Mouse (Mus musculus): ENCODE results near the gene Gm21915. TPM values are rescaled to one million over a fixed set of nuclear protein-coding genes. Genes with fewer than 3 reads are reported as not detected.

The Gm21915 gene
- polyA plus RNA-seq, 1 experiment = not detected

- peak overlapping the region; percentile 69 for H3K4me3 ChIP-seq (ENCODE audit: insufficient read depth, low read depth, low read length)
- WGBS = under 1% methylated on average over 23 of the region's 23 CpGs
- H3K4me1 ChIP-seq (ENCODE audit: control insufficient read depth, insufficient read depth, low read length) = peaks cover 16% of the 10 kb centered on the region; the same call in 1 of the 2 replicates
- TF ChIP-seq CTCF (IDR thresholded peaks at IDR 0.05; ENCODE audit: insufficient read depth, low read depth, low read length) = no peak
- no peak for TF ChIP-seq POLR2A (IDR thresholded peaks at IDR 0.05; ENCODE audit: insufficient read depth, low read depth, low read length)
- peak overlapping the region; percentile 19 for H3K27ac ChIP-seq (ENCODE audit: insufficient read depth, low read depth, low read length)
These were observed 16.0 kb downstream of the Gm21915 start for GRCm38 (mm10) chr9:40686421-40686899.

- 65% methylated on average over 5 of the region's 5 CpGs for WGBS
- TF ChIP-seq CTCF (IDR thresholded peaks at IDR 0.05; ENCODE audit: insufficient read depth, low read depth, low read length) = no peak
- no peak for TF ChIP-seq POLR2A (IDR thresholded peaks at IDR 0.05; ENCODE audit: insufficient read depth, low read depth, low read length)
- Histone ChIP-seq H3K27ac (ENCODE audit: insufficient read depth, low read depth, low read length) (no peak overlapping the region), H3K4me1 (ENCODE audit: control insufficient read depth, insufficient read depth, low read length) (peaks cover 16% of the 10 kb centered on the region; the same call in 1 of the 2 replicates), H3K4me3 (ENCODE audit: insufficient read depth, low read depth, low read length) (peak overlapping the region; percentile 69)
These were observed 16.6 kb downstream of the Gm21915 start for GRCm38 (mm10) chr9:40687053-40687452.

GRCm38 (mm10) chr9:40687553-40687952 lies 17.1 kb downstream of the Gm21915 start:
- no peak for TF ChIP-seq POLR2A (IDR thresholded peaks at IDR 0.05; ENCODE audit: insufficient read depth, low read depth, low read length)
- no peak for TF ChIP-seq CTCF (IDR thresholded peaks at IDR 0.05; ENCODE audit: insufficient read depth, low read depth, low read length)
- no peak overlapping the region for H3K27ac ChIP-seq (ENCODE audit: insufficient read depth, low read depth, low read length)
- H3K4me1 ChIP-seq (ENCODE audit: control insufficient read depth, insufficient read depth, low read length) = peaks cover 16% of the 10 kb centered on the region; the same call in 1 of the 2 replicates
- 42% methylated on average over 3 of the region's 3 CpGs for WGBS
- no peak overlapping the region; the same call in 1 of the 2 replicates for H3K4me3 ChIP-seq (ENCODE audit: insufficient read depth, low read depth, low read length)

GRCm38 (mm10) chr9:40690511-40690910 lies 20.1 kb downstream of the Gm21915 start:
- TF ChIP-seq POLR2A (IDR thresholded peaks at IDR 0.05; ENCODE audit: insufficient read depth, low read depth, low read length) = no peak
- no peak for TF ChIP-seq CTCF (IDR thresholded peaks at IDR 0.05; ENCODE audit: insufficient read depth, low read depth, low read length)
- no peak overlapping the region for H3K4me3 ChIP-seq (ENCODE audit: insufficient read depth, low read depth, low read length)
- no peak overlapping the region for H3K27ac ChIP-seq (ENCODE audit: insufficient read depth, low read depth, low read length)
- WGBS = 79% methylated on average over 7 of the region's 7 CpGs
- peaks cover 19% of the 10 kb centered on the region; the same call in 1 of the 2 replicates for H3K4me1 ChIP-seq (ENCODE audit: control insufficient read depth, insufficient read depth, low read length)

- no peak overlapping the region for H3K27ac ChIP-seq (ENCODE audit: insufficient read depth, low read depth, low read length)
- WGBS = 63% methylated on average over 3 of the region's 3 CpGs
- H3K4me3 ChIP-seq (ENCODE audit: insufficient read depth, low read depth, low read length) = no peak overlapping the region
- TF ChIP-seq POLR2A (IDR thresholded peaks at IDR 0.05; ENCODE audit: insufficient read depth, low read depth, low read length) = no peak
- no peak for TF ChIP-seq CTCF (IDR thresholded peaks at IDR 0.05; ENCODE audit: insufficient read depth, low read depth, low read length)
- 0 out of 2 replicates have a peak, but pooled peaks cover 2% of the 10 kb centered on the region for H3K4me1 ChIP-seq (ENCODE audit: control insufficient read depth, insufficient read depth, low read length)
These were observed 22.6 kb downstream of the Gm21915 start for GRCm38 (mm10) chr9:40693026-40693425.

GRCm38 (mm10) chr9:40693768-40694167 lies 23.4 kb downstream of the Gm21915 start:
- Histone ChIP-seq H3K4me3 (ENCODE audit: insufficient read depth, low read depth, low read length) (no peak overlapping the region), H3K4me1 (ENCODE audit: control insufficient read depth, insufficient read depth, low read length) (peaks cover 2% of the 10 kb centered on the region; the same call in 1 of the 2 replicates), H3K27ac (ENCODE audit: insufficient read depth, low read depth, low read length) (no peak overlapping the region)
- TF ChIP-seq POLR2A (IDR thresholded peaks at IDR 0.05; ENCODE audit: insufficient read depth, low read depth, low read length) (no peak), CTCF (IDR thresholded peaks at IDR 0.05; ENCODE audit: insufficient read depth, low read depth, low read length) (no peak)
- WGBS = 61% methylated on average over 5 of the region's 5 CpGs

- WGBS = 81% methylated on average over 12 of the region's 12 CpGs
- TF ChIP-seq CTCF (IDR thresholded peaks at IDR 0.05; ENCODE audit: insufficient read depth, low read depth, low read length) (no peak), POLR2A (IDR thresholded peaks at IDR 0.05; ENCODE audit: insufficient read depth, low read depth, low read length) (no peak)
- peaks cover 6% of the 10 kb centered on the region for H3K4me1 ChIP-seq (ENCODE audit: control insufficient read depth, insufficient read depth, low read length)
- no peak overlapping the region for H3K27ac ChIP-seq (ENCODE audit: insufficient read depth, low read depth, low read length)
- H3K4me3 ChIP-seq (ENCODE audit: insufficient read depth, low read depth, low read length) = no peak overlapping the region
These were observed 23.9 kb downstream of the Gm21915 start for GRCm38 (mm10) chr9:40694284-40694683.

- no peak overlapping the region for H3K27ac ChIP-seq (ENCODE audit: insufficient read depth, low read depth, low read length)
- TF ChIP-seq POLR2A (IDR thresholded peaks at IDR 0.05; ENCODE audit: insufficient read depth, low read depth, low read length) (no peak), CTCF (IDR thresholded peaks at IDR 0.05; ENCODE audit: insufficient read depth, low read depth, low read length) (no peak)
- WGBS = 89% methylated on average over 4 of the region's 4 CpGs
- no peak overlapping the region for H3K4me3 ChIP-seq (ENCODE audit: insufficient read depth, low read depth, low read length)
- H3K4me1 ChIP-seq (ENCODE audit: control insufficient read depth, insufficient read depth, low read length) = peaks cover 6% of the 10 kb centered on the region
These were observed 25.7 kb downstream of the Gm21915 start for GRCm38 (mm10) chr9:40696086-40696485.

GRCm38 (mm10) chr9:40699194-40699593 lies 28.8 kb downstream of the Gm21915 start:
- H3K27ac ChIP-seq (ENCODE audit: insufficient read depth, low read depth, low read length) = no peak overlapping the region
- 65% methylated on average over 3 of the region's 3 CpGs for WGBS
- no peak for TF ChIP-seq CTCF (IDR thresholded peaks at IDR 0.05; ENCODE audit: insufficient read depth, low read depth, low read length)
- TF ChIP-seq POLR2A (IDR thresholded peaks at IDR 0.05; ENCODE audit: insufficient read depth, low read depth, low read length) = no peak
- no peak overlapping the region for H3K4me3 ChIP-seq (ENCODE audit: insufficient read depth, low read depth, low read length)
- H3K4me1 ChIP-seq (ENCODE audit: control insufficient read depth, insufficient read depth, low read length) = peaks cover 3% of the 10 kb centered on the region
